Comparison of ENCODE assay signal across 10 mouse cellular contexts in genomic region chr17:84141691-84142090, GRCm38 (mm10). TPM values are rescaled to one million over a fixed set of nuclear protein-coding genes. Genes with fewer than 3 reads are reported as not detected.
A peak's percentile ranks its signal among the peaks of the same experiment; 100 is the strongest.
DNase-seq lines count a peak whose midpoint lies in the region; ATAC-seq and TF ChIP-seq lines count a peak whose summit lies in the region.
"Had no signal": no experiment of that assay in that cellular context is flagged by ENCODE, and none has a peak within 500 bp of the region (broad histone marks: within the 10 kb centered on the region; RNA-seq: fewer than 3 reads in every experiment).

No protein-coding gene starts in this region.

- no peaks in the 10 kb centered on the region for H3K79me2 ChIP-seq in liver, adult 2 months (ENCODE audit: control insufficient read depth, insufficient read depth, low read length)

- no peaks in the 10 kb centered on the region for H3K9me3 ChIP-seq in heart, embryonic 11.5 days (replicated peaks; ENCODE audit: control insufficient read depth, low read length)
- no peaks in the 10 kb centered on the region for H3K9me3 ChIP-seq in limb, embryonic 10.5 days (replicated peaks)
- H3K9me3 ChIP-seq: G1E had no signal

- no peak for DNase-seq in liver, adult 2 months (ENCODE audit: extremely low read depth, low read depth, low spot score)
- DNase-seq in liver = no peak
- no peak for DNase-seq in limb, embryonic 10.5 days (ENCODE audit: low spot score)
- no peak for DNase-seq in spleen, adult 12 weeks (ENCODE audit: low spot score)
- no peak for DNase-seq in right cerebral cortex, adult 18-20 months

- no peak overlapping the region for H3K4me2 ChIP-seq in heart, embryonic 11.5 days
- H3K4me2 ChIP-seq: hindbrain, embryonic 14.5 days had no signal

- H3K4me1 ChIP-seq in liver, adult 2 months (ENCODE audit: control insufficient read depth, insufficient read depth, low read length) = peaks cover 22% of the 10 kb centered on the region; the same call in 1 of the 2 replicates
- H3K4me1 ChIP-seq in heart, embryonic 11.5 days (ENCODE audit: control insufficient read depth, insufficient read depth, low read length) = peaks cover 44% of the 10 kb centered on the region
- peaks cover 60% of the 10 kb centered on the region for H3K4me1 ChIP-seq in limb, embryonic 10.5 days
- peaks cover 41% of the 10 kb centered on the region for H3K4me1 ChIP-seq in olfactory bulb, adult 2 months (ENCODE audit: control insufficient read depth, insufficient read depth, low read length)

- peak overlapping the region; percentile 23 for H3K27ac ChIP-seq in liver, adult 2 months (replicated peaks; ENCODE audit: insufficient read depth, low read depth, low read length)
- peak overlapping the region; percentile 72 for H3K27ac ChIP-seq in heart, embryonic 11.5 days (ENCODE audit: low read depth, low read length)
- H3K27ac ChIP-seq in limb, embryonic 10.5 days = peak overlapping the region; percentile 37; the same call in 1 of the 2 replicates
- H3K27ac ChIP-seq in olfactory bulb, adult 2 months (ENCODE audit: insufficient read depth, low read depth, low read length) = peak overlapping the region; percentile 7; the same call in 1 of the 2 replicates
- H3K27ac ChIP-seq: hindbrain, embryonic 14.5 days had no signal

- WGBS in liver, adult 2 months = 82% methylated on average over 6 of the region's 6 CpGs
- 78% methylated on average over 6 of the region's 6 CpGs for WGBS in heart, embryonic 11.5 days (ENCODE audit: insufficient replicate concordance)
- WGBS in limb, embryonic 10.5 days = 86% methylated on average over 6 of the region's 6 CpGs
- 78% methylated on average over 6 of the region's 6 CpGs for WGBS in olfactory bulb, adult 2 months

- H3K4me3 ChIP-seq in liver, adult 2 months (ENCODE audit: insufficient read depth, low read depth, low read length) = no peak overlapping the region
- no peak overlapping the region for H3K4me3 ChIP-seq in heart, embryonic 11.5 days (ENCODE audit: low read depth, low read length)
- no peak overlapping the region for H3K4me3 ChIP-seq in limb, embryonic 10.5 days
- no peak overlapping the region for H3K4me3 ChIP-seq in olfactory bulb, adult 2 months (ENCODE audit: insufficient read depth, low read depth, low read length)

- H3K27me3 ChIP-seq in liver, adult 2 months (ENCODE audit: control insufficient read depth, insufficient read depth, low read length) = no peaks in the 10 kb centered on the region
- H3K27me3 ChIP-seq in heart, embryonic 11.5 days (ENCODE audit: control insufficient read depth, insufficient read depth, low read length) = no peaks in the 10 kb centered on the region
- H3K27me3 ChIP-seq in limb, embryonic 10.5 days (ENCODE audit: low read depth, poor library complexity, severe bottlenecking) = no peaks in the 10 kb centered on the region

- H3K9ac ChIP-seq in liver, adult 2 months (ENCODE audit: low read depth, low read length) = no peak overlapping the region
- H3K9ac ChIP-seq in heart, embryonic 11.5 days (ENCODE audit: low read depth, low read length) = no peak overlapping the region
- H3K9ac ChIP-seq: hindbrain, embryonic 14.5 days had no signal

- H3K36me3 ChIP-seq in liver, adult 2 months (ENCODE audit: control insufficient read depth, insufficient read depth, low read length) = no peaks in the 10 kb centered on the region
- H3K36me3 ChIP-seq in heart, embryonic 11.5 days (ENCODE audit: control insufficient read depth, insufficient read depth, low read length) = no peaks in the 10 kb centered on the region
- H3K36me3 ChIP-seq in limb, embryonic 10.5 days = no peaks in the 10 kb centered on the region
- H3K36me3 ChIP-seq: G1E had no signal

- no peak for TF ChIP-seq CTCF in liver, adult 2 months (IDR thresholded peaks at IDR 0.05; ENCODE audit: low read depth, low read length)
- TF ChIP-seq CTCF in olfactory bulb, adult 2 months (IDR thresholded peaks at IDR 0.05; ENCODE audit: insufficient read depth, low read depth, low read length) = no peak

- ATAC-seq in heart, embryonic 11.5 days (replicated peaks; ENCODE audit: insufficient number of reproducible peaks, low FRiP score, low TSS enrichment) = no peak; the same call in 1 of the 2 replicates
- no peak for ATAC-seq in CD4-positive, CD25-positive, alpha-beta regulatory T cell, adult 4 months

- no peak for TF ChIP-seq POLR2A in liver, adult 2 months (IDR thresholded peaks at IDR 0.05; ENCODE audit: extremely low read depth, insufficient read depth, low read length)
- no peak for TF ChIP-seq POLR2A in olfactory bulb, adult 2 months (IDR thresholded peaks at IDR 0.05; ENCODE audit: insufficient read depth, low read depth, low read length)

RNA-seq across cellular contexts. Expression of gene Zfp36l2, which starts 46.1 kb away (rescaled TPM):
- 18.7 and 22.3 TPM in 2 replicates for total RNA-seq in liver, adult 2 months (2014; rRNA removed)
- polyA plus RNA-seq in liver, adult 2 months (2012; rRNA removed) = 17.3 and 26.5 TPM in 2 replicates
- polyA plus RNA-seq in heart, embryonic 11.5 days (2014; fragmentation: Nextera tagmentation; extraction: Ambion mirVana) = 8.0 and 9.6 TPM in 2 replicates
- polyA plus RNA-seq in limb, embryonic 10.5 days (2016; fragmentation: Nextera tagmentation; extraction: Ambion mirVana) = 13.4 and 14.2 TPM in 2 replicates
- not detected in 2 replicates for polyA plus RNA-seq in olfactory bulb, adult 2 months (2012; ENCODE audit: insufficient read depth, insufficient read length, low replicate concordance, missing spikeins)
- polyA plus RNA-seq in CD4-positive, CD25-positive, alpha-beta regulatory T cell, adult 4 months (2017; shearing (Covaris generic)) = 10 to 100 TPM; 26.9 to 79.1 TPM

Comparison
In these comparisons a context has a peak if more than half of its experiments do, and no peak if none do; other contexts are left out.
1. H3K27ac ChIP-seq: peak in every context shown above with its lines; median percentile 72 in heart, embryonic 11.5 days; 37 in limb, embryonic 10.5 days; 23 in liver, adult 2 months; 7 in olfactory bulb, adult 2 months.